Mouse (Mus musculus) layer of hippocampus, adult 2 months (tissue): ENCODE measurements around the gene R3hdm4. TPM values are rescaled to one million over a fixed set of nuclear protein-coding genes. Genes with fewer than 3 reads are reported as not detected.

Source experiments
- DNase-seq, 2 experiments: peaks; one replicate each; pipeline ENCODE4 v3.0.0; 2022; ENCODE audit warnings: low spot score in 2 of 2
- H3K27ac ChIP-seq: fragments of 200-600 bp; 2 replicates; pipeline ENCODE4 v1.8.1; 2022
- H3K4me3 ChIP-seq: fragments of 200-600 bp; 2 replicates; pipeline ENCODE4 v1.8.1; 2022; ENCODE audit warnings: mild to moderate bottlenecking
- CTCF ChIP-seq: fragments of 200-600 bp; conservative IDR thresholded peaks from 2 replicates; pipeline ENCODE4 v1.8.1; 2022; ENCODE audit warnings: antibody characterized with exemption, mild to moderate bottlenecking, moderate library complexity
- total RNA-seq, 2 experiments: library from RNA; stranded (reverse); gene quantifications; 2 replicates each; pipeline ENCODE4 v1.2.3; 2021

The R3hdm4 gene
- total RNA-seq, 2 experiments from 2014 or later: 365 to 385 TPM

DNA sequence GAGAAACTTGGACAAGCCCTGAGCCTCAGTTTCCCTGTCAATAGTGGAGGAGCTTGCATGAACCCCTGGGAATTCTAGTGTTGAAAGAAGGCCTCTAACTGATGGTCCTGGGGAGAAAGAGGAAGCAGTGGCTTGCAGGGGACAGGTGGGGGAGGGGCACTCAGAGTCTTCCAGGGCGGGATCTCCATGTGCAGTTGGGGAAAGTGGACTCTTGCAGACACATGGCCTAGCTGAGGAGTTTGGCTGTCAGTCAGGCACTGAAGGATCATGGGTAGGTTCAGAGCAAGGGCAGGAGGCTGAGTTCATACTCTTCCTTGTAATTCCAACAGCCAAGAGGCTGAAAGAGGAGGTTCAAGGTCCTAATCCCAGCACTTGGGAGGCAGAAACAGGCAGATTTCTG lies 43.8 kb downstream of the R3hdm4 start:
- no peak for DNase-seq
- TF ChIP-seq CTCF: no peak

DNA sequence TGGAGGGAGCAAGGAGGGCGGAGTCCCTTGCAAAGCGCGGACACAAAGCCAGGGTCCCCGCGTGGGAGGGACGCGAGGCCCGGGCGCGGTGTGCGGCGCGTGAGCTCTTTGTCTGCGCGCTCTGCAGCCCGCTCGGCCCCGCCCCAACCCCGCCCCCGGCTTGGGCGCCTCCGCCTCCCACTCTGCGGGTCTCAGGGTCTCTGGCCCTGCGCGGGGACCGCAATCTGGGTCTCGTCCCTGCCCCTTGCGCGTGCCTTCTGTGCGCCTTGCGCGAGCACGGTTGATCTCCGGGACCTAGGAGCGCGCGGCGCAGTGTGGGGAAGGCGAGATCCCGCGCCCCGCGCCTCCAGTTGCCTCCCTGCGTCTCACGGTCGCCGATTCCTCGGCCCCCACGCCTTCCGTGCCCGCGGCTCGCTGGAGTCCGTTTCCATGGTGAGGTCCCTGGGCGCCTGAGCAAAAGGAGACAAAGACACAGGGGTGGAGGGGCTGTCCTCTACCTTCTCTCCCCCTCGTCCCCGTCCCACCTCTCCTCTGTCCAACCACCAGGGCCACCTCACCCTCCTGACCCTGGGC lies 46.6 kb downstream of the R3hdm4 start, which contains the start of the genes Prtn3 and Plppr3:
Gene Prtn3 (plus strand): TSS at position 187 of the 573 bp plus-strand sequence.
Gene Plppr3 (minus strand): TSS at position 345 of the 573 bp plus-strand sequence.
- peak within 1 kb of the TSS; percentile 85 for H3K27ac ChIP-seq
- no peak for DNase-seq
- no peak for TF ChIP-seq CTCF
- H3K4me3 ChIP-seq: peak within 1 kb of the TSS; percentile 69

More for the DNA sequence above, 43.8 kb downstream of the R3hdm4 start:
- H3K4me3 ChIP-seq: no peak overlapping the region
- H3K27ac ChIP-seq: no peak overlapping the region

DNA sequence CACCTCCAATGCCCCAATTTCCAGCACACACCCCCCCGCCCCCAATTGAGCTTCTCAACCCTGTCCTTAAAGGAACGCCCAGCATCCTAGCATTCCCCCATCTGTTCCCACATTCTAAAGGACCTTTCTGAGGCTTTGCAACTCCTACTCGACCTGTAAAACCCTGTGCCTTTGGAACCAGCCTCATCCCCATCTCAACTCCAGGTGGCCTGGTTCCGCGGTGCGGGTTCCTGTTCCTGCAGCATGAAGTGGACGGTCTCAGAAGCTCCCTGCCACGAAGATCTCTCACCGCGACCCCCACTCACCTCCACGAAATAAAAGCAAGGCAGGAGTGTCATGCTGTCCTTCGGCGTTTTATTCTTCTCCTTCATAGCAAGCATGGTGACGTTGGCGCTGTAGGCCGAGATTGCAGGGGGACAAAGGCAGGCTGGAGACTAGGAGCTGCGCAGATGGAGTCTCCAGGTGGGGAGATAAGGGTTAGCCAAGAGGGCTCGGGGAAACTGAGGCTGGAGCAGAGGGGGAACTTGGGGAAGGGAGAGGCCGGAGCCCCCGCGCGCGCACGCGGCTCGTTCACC lies 47.2 kb downstream of the R3hdm4 start:
- DNase-seq: no peak
- TF ChIP-seq CTCF: no peak
- peak overlapping the region; percentile 85 for H3K27ac ChIP-seq
- H3K4me3 ChIP-seq: peak overlapping the region; percentile 69

DNA sequence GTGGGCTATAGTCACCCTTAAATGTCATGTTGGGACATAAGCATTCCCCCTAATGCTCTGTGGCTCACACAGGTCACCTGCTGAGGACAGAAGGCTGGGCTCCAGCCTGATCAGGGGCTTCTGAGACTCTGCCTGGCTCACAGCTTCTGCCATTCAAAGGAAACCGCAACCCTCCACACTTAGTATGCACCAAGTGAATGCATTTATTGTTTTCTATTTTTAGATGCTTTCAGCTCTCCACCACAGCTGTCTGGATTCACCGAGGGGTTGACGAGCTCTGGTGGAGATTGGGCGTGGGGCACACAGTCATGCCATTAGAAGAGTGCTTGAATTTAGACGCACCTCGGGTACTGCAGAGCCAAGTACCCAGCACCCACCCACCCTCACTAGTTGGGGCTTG lies 47.7 kb downstream of the R3hdm4 start:
- H3K27ac ChIP-seq: no peak overlapping the region; the same call in 1 of the 2 replicates
- no peak for DNase-seq
- H3K4me3 ChIP-seq: peak overlapping the region; percentile 69; the same call in 1 of the 2 replicates
- no peak for TF ChIP-seq CTCF

DNA sequence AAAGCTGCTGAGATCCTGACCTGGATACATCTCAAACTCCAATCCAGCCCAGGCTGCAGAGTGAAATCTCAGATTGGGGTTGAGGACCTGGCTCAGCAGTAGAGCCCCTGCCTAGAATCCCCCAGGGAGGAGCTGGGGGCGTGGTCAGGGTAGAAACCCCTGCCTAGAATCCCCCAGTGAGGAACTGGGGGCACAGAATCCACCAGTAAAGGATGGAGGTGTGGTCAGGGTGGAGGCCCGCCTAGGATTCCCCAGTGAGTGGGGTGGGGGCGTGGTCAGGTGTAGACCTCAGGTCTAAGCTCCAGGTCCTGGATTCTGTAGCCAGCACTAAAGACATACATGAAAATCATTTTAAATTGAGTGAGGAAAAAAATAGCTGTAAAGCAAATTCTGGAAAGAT lies 48.1 kb downstream of the R3hdm4 start:
- Histone ChIP-seq H3K4me3 (peak overlapping the region; percentile 69; the same call in 1 of the 2 replicates), H3K27ac (no peak overlapping the region; the same call in 1 of the 2 replicates)
- TF ChIP-seq CTCF: no peak
- no peak for DNase-seq

DNA sequence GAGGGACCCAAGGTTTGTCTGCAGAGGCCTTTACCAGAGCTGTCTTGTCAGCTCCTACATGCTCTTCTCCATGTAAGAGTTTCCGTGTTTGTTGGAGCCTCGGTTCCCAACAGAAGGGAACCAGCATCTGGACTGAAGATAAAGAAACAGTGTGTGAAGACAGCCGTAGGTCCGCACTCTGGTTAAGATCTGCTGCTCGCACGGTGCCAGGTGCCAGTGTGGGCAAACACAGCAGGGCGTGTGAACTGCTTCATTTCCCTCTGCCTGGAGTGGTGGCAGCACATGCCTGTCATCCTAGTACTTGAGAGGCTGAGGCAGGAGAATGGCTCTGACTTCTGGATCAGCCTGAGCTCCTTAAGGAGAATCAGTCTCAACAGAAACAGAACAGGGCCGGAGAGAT lies 49.2 kb downstream of the R3hdm4 start:
- H3K4me3 ChIP-seq: no peak overlapping the region
- no peak for DNase-seq
- H3K27ac ChIP-seq: no peak overlapping the region
- no peak for TF ChIP-seq CTCF

DNA sequence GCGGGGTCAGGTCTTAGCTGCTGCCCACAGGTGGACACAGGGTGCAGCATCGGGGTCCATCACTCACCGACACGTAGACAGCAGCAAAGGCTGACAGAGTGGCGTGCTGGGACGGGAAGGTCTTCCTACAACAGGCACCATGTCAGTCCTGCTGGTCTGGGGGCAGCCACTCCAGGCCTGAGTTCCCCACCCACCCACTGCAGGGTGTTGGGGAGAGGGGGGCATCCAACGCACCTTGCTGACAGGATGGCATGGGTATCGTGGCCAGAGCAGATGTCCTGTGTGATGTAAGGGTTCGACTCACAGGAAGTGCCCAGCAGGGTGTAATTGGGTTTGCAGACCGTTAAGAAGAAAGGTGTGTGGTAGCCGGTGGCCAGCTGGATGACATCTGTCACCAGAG lies 54.4 kb downstream of the R3hdm4 start:
- DNase-seq: no peak
- TF ChIP-seq CTCF: no peak
- Histone ChIP-seq H3K27ac (no peak overlapping the region), H3K4me3 (no peak overlapping the region)

DNA sequence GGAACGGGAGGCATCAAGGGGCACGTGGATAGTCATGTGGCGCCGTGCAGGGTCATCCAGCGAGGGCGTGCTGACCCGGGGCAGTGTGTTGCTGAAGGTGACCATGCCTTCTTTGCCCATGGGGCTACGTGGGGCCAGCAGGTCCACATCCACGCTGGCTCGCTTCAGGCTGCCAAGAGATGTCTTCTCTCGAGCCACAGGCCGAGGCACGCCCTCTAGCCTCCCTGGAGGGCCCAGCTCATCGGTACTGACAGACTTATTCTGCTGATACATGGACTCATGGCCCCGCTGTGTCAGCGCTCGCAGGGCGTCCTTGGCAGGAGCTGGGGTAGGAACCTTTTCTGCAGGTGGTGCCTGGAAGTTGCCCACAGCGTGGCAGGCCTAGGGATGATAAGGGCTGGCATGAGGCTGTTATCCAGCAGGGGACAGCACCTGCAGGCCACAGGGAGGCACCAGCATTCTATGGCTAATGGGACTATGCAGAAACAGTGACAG lies 55.2 kb downstream of the R3hdm4 start:
- H3K27ac ChIP-seq: no peak overlapping the region
- no peak for DNase-seq
- peak; percentile 54 for TF ChIP-seq CTCF

DNA sequence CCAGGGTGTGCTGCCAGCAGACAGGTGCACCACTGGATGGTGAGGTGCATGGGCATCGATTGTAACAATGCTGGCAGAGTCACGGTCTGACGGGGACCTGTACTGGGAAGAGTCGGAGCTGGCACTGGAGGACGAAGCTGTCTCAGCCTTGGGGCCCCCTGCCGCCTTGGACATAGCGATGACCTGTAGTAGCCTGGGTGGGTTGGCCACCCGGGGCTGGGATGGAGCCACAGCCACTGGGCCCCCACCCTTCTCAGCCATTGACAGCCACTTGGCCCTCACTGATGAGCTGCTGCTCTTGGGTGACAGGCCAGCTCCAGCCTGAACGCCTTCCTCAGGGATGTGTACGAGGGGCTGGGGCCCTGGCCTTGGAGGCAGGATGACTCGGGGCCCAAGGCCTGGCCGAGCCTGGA lies 55.8 kb downstream of the R3hdm4 start:
- Histone ChIP-seq H3K4me3 (no peak overlapping the region), H3K27ac (no peak overlapping the region)
- no peak for DNase-seq
- no peak for TF ChIP-seq CTCF

More for the DNA sequence above, 55.2 kb downstream of the R3hdm4 start:
- H3K4me3 ChIP-seq: no peak overlapping the region

DNA sequence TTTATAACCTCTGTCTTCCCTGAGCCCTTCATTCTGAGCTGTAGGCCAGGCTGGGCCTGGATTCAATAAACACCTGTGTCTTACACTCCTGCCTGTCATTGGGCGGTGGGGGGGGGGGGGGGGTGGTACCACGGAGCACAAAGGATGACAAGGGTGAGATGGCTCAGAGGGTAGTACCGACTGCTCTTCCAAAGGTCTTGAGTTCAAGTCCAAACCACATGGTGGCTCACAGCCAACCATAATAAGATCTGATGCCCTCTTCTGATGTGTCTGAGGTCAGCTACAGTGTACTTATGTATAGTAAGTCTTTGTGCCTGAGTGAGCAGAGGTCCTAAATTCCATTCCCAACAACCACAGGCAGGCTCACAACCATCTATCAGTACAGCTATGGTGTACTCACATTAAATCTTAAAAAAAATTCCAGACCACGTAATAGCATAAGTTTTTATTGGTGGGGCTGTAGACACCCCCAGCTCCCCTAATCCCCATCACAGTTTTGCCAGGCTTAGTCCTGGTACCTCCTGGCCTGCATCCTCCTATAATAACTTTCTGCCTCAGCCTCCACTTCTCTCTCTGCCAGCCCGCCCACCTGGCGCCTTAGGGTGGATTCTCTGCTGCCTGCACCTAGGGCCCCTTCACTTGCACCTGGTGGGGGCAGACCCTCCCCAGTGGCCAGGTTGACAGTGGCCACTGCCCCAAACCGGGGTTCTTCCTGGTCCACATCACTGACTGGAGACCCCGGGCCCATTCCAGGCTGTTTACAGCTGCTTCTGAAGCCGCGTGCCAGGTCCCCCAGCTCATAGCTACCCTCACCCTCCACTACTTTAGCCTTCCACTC lies 56.4 kb downstream of the R3hdm4 start:
- DNase-seq: no peak
- H3K27ac ChIP-seq: no peak overlapping the region
- no peak overlapping the region for H3K4me3 ChIP-seq
- no peak for TF ChIP-seq CTCF

DNA sequence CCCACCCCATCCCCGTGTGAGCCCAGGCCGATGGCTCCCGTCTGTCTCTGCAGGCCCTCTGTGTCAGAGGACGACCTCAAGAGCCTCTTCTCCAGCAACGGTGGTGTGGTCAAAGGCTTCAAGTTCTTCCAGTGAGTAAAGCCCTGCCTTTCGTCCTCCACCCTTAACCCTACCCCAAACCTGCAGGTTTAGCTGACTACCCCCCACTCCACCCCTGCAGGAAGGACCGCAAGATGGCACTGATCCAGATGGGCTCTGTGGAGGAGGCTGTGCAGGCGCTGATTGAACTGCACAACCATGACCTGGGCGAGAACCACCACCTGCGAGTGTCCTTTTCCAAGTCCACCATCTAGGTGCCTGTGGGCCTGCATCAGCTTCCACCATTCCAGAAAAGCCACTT lies 58.1 kb downstream of the R3hdm4 start:
- H3K27ac ChIP-seq: no peak overlapping the region
- no peak for TF ChIP-seq CTCF
- no peak for DNase-seq

DNA sequence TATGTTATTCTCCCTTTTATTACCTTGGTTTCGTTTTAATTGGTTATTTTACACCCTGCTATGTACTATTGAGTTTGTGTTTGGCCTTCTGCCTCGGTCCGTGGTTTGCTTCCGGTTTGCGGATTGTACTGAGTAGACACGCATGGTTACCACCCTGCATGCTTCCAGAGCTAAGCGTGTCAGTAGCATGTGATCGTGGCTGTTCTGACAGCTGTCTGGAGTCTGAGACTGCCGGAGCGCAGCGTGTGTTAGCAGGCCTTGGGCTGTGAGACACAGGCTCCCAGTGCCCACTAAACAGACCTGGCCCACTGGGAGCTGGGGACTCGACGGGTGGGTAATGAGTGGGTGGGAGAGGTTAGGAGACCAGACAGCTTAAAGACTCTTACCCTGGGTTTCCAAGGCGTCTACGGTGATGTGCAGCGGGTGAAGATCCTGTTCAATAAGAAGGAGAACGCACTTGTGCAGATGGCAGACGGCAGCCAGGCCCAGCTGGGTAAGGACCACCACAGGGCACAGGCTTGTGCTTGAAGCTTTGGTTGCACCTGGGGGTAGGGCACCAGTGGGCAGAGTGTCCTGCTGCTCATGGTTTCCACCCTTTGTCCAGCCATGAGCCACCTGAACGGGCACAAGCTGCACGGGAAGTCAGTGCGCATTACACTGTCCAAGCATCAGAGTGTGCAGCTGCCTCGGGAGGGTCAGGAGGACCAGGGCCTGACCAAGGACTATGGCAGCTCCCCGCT lies 58.8 kb downstream of the R3hdm4 start:
- no peak for TF ChIP-seq CTCF
- DNase-seq: no peak
- Histone ChIP-seq H3K27ac (no peak overlapping the region), H3K4me3 (no peak overlapping the region)

More for the DNA sequence above, 58.1 kb downstream of the R3hdm4 start:
- no peak overlapping the region for H3K4me3 ChIP-seq
